Mouse (Mus musculus) adrenal gland, postnatal 36 days (tissue): ENCODE data around the gene Jakmip3. TPM values are rescaled to one million over a fixed set of nuclear protein-coding genes. Genes with fewer than 3 reads are reported as not detected.
A peak's percentile ranks its signal among the peaks of the same experiment; 100 is the strongest.

ENCODE experiments used
- DNase-seq, 2 experiments: peaks; one replicate each; pipeline ENCODE4 v3.0.0; 2021; ENCODE audit warnings: mixed read lengths in 1 of 2
- long read RNA-seq, 2 experiments: library from polyadenylated mRNA; stranded (forward); transcript quantifications; one replicate each; pipeline ENCODE4 v2.0.0; 2021; ENCODE audit warnings: borderline sequencing depth in 2 of 2
- total RNA-seq, 2 experiments: library from RNA; stranded (reverse); gene quantifications; 2 replicates each; pipeline ENCODE4 v1.2.3; 2021

The Jakmip3 gene
- 1 to 10 TPM; 2.8 to 6.7 TPM for total RNA-seq
- long read RNA-seq, experiment 1, partial matches to known transcripts = 0 of 3 reads
- long read RNA-seq, experiment 1, other reads (novel, unspliced or antisense) = 3 of 3 reads
- long read RNA-seq, experiment 2 = 0 reads

GRCm38 (mm10) chr7:138940612-138941461, at the start of gene Jakmip3:
Gene Jakmip3 (plus strand): TSS chr7:138940730.
- DNase-seq = peak; percentile 25 to 45

GRCm38 (mm10) chr7:138898122-138898521, 42.4 kb upstream of the Jakmip3 start:
- DNase-seq = no peak

DNA sequence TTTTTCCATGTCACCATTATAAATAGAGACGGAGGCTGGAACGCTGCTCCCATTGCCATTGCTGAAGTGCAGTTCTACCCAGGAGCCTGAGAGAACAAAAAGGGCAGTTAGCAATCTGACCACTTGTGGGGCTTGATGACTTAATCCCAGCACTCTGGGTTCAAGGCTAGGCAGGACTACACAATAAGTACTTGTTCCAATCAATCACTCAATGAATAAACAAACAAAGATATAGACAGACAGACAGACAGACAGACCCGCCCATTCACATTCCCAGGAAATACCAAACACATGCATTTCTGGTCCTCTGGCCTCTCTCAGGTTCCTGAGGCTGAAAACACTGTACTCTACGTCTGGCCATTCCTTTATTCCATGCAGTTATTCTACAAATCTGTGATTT, 41.8 kb upstream of the Jakmip3 start:
- DNase-seq = no peak

DNA sequence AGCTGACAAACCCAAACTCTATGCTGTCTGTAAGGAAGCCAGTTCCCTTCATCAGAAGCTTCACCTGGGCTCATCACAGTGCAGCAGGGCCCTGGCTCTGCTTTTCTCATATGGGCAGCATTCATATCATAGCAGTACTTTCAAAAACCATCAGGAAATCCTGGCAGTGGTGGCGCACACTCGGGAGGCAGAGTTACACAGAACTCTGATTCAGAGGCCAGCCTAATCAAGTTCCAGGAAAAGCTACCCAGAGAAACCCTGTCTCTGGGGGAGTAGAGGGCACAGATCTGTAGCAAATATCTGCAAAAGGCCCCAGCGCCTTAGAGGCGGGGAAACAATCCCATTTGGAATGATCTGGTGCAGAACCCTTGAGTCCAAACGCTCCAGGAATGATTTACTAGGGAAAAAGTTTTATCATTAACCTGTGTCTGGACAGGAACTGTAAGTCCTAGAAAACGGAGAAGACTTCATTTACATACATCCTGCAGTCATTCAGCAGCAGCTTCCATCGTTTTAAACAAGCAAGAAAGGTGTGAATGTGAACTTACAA, 36.6 kb upstream of the Jakmip3 start:
- peak in 1 of 2 experiments; percentile 26 for DNase-seq

DNA sequence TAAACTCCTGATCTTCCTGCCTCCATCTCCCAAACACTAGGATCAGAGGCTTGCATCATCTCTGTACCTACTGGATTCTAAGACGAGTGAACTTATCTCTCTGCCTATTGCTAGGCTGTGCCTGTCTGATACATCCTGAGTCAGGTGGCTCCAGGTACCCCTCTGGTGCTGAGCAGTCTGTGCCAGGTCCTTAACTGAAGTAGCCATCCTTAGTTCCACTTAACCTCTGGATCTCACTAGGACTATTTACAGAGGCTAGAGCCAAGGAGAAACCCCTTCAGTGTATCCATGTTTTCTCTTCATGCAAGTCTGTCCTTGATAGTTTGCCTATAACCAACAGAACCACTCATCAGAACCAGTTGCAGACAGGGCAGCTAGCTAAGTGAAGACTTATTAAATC, 34.1 kb upstream of the Jakmip3 start:
- DNase-seq = no peak

DNA sequence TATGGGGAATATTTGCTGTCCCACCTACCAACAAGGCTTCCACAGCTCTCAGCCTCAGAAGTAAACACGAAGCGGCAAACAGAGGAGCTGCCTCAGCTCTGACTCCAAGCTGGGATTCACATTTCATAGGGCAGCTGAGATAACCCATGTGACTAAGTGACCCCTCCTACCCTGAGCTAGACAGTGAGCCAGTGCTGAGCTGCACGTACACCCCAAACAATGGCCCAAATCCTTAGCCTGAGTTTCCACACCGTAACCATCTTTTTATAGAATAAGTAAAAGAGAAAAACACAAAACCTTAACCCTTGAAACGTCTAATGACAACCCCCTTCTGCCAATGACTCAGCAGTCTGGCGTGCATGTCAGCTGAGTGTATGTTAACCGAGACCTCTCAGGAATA, 33.5 kb upstream of the Jakmip3 start:
- DNase-seq = peak; percentile 61 to 65

DNA sequence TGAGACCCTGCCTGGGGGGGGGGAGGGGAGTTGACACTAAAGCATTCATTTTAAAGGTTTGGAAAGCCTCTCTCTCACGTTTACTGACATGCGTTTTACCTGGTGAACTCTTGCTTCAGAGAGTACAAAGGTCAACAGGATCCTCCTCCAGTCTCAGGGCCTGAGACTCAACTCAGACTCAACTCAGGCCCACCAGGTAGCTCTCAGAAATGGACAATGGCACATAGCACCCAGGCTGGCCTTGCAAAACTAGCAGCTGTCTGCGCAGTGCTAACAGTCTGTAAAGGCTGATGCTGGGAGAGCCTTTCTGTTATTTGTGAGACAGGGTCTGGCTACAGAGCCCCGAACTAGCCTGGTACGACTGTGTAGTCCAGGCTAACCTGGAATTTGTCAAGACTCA, 32.6 kb upstream of the Jakmip3 start:
- no peak for DNase-seq

- DNase-seq = no peak
Measured at GRCm38 (mm10) chr7:138908768-138909276, 31.7 kb upstream of the Jakmip3 start.

GRCm38 (mm10) chr7:138909277-138910192, 31.0 kb upstream of the Jakmip3 start, which contains the start of gene Bnip3:
Gene Bnip3 (minus strand): TSS chr7:138909519.
- DNase-seq = peak; percentile 94 to 97

- no peak for DNase-seq
Measured at GRCm38 (mm10) chr7:138910193-138910562, 30.4 kb upstream of the Jakmip3 start.

DNA sequence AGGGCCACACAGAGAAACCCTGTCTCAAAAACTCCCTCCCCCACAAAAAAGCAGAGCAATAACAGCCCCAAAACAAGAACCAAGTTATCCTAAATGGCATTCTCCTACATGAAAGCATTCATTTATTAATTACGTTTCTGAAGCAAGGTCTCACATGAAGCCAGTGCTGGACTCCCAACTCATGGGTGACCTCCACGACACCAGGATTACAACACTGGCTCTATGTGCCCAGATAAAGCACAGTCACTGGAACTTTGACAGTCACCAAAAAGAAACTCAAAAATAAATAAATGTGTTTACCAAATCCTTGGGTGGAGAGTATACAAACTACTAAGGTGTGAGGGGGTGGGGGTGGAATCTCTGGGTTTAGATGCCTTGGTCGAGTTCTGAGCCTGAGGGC, 26.9 kb upstream of the Jakmip3 start:
- DNase-seq = peak; percentile 18 to 53

DNA sequence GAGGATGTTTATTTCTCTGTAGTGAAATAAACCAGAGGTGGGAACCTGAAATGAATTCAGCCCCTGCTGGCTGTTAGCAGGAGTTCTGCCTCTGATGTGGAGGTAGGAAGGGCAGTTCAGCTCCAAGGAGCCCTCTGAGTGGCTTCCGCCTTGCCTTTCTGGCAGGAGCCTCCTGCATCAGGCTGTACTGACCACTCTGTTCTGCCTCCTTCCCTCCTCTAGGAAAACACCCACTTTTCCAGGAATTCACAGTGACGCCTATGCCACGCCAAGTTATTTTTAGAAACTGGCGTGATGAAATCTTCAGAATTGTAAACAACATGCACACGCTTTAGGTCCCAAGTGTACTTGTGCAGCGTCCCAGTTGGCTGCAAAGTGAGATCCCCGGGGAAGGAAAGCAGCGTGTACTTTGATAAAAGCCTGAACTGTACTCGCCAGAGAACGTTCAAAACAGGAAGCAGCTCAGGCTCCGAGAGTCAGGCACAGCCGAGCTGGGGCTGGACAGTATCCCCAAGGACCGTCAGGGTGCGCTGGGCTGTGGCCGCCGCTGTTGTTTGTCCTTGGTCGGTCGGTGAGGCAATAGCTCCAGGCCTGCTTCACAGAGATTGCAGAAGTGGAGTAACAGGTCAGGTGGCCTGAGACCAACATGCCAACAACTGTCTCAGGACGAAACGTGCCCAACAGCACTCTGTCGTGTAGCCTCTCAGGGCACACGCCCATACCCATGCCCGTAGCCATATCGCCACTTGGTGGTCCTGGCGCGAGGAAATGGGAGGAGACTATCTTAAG, 21.2 kb upstream of the Jakmip3 start:
- DNase-seq = peak; percentile 87 to 90

GRCm38 (mm10) chr7:138921611-138922010, 18.9 kb upstream of the Jakmip3 start:
- DNase-seq = peak in 1 of 2 experiments; percentile 34

DNA sequence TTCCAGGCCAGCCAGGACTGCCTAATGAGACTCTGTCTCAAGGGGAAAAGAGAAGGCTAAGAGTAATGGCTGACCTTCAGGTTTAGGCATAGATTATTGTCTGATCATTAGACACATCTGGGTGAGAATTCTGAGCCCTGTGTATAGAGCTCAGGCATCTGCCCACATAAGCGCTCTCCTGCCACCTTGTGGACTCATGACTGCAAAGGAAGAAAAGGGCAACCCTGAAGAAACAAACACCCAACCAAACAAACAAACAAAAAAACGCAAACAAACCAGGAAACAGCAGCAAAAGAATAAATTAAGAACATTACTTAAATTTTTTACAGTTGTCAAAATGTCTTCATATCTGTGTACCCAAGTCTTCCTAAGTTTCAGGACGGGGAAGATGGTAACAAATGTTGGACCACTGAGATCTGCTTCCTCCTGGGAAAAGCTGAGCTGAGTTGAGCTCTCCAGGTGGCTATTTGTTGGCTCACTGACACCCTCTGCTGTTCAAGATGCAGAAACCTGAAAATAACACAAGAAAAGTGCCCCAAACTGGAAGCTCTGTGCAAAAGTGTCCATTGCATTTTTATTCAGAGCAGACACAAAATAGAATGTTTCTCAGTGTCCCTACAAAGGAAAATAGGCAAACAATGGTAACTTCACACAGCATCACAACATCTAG, 16.6 kb upstream of the Jakmip3 start:
- DNase-seq = peak; percentile 57 to 60

GRCm38 (mm10) chr7:138928456-138928855, 12.1 kb upstream of the Jakmip3 start:
- no peak for DNase-seq

GRCm38 (mm10) chr7:138934523-138934922, 6.0 kb upstream of the Jakmip3 start:
- DNase-seq = no peak

GRCm38 (mm10) chr7:138938991-138939390, 1.5 kb upstream of the Jakmip3 start:
- no peak for DNase-seq

DNA sequence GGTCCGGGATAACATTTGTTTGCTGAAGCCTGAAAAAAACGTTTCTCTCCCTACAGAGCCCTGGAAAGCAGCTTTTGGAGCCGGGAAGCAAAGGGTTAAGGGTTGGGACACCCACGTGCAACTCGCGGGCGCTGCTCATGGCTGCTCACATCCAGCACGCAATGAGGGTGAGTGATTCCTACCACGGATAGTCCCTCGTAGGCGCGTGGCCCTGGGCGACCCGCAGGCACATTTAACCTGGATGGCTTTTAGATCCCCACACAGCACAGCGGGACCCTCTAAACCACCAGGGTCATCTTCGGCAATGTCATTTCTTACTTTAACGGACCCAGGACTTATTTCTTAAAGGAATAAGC, 296 bp upstream of the Jakmip3 start:
- peak; percentile 32 to 39 for DNase-seq

- DNase-seq = peak; percentile 63 to 68
Measured at GRCm38 (mm10) chr7:138941571-138941970, 1.0 kb downstream of the Jakmip3 start.

DNA sequence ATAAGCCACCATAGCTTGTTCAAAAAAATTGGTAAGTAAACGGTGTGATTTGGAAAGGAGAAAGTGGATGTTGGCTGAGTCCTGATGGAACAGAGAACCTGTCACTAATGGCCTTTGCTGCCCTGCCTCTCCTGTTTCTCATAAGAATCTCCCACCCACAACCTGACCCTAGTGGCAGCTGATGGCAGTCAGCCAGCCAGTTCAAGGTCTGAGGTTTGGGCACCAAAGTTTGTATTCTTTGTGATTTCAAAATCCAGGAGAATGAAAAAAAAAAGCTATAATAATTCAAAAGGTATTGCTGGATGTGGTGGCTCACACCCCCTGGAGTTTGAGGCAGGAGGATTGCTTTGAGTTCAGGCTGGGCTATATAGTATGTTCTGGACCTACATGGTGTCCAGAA, 1.8 kb downstream of the Jakmip3 start:
- DNase-seq = peak; percentile 37 to 64

- no peak for DNase-seq
Measured at GRCm38 (mm10) chr7:138945668-138946067, 5.1 kb downstream of the Jakmip3 start.
